Mouse (Mus musculus) erythroid progenitor cell, adult 5-6 weeks (primary cell): ENCODE data around the gene Fam187b. TPM values are rescaled to one million over a fixed set of nuclear protein-coding genes. Genes with fewer than 3 reads are reported as not detected.

ENCODE experiments used
- ATAC-seq: replicated peaks from 2 replicates; pipeline ENCODE4 v1.8.0; 2016; ENCODE audit warnings: moderate number of reproducible peaks, mild to moderate bottlenecking, moderate TSS enrichment, inconsistent platforms; ENCODE audit not compliant: poor library complexity, low FRiP score, severe bottlenecking
- total RNA-seq, 2 experiments: library from RNA; stranded (forward) in 1 of 2; stranded (reverse) in 1 of 2; fragments of 150-400 nt in 1 of 2; fragments of 186-747, 209-891 nt in 1 of 2; gene quantifications; 2 replicates each; pipeline versions ENCODE4 v1.2.3 to v1.2.4; 2015 to 2017; ENCODE audit warnings: low replicate concordance in 2 of 2

Fam187b gene
- total RNA-seq, 2 experiments from 2014 or later = not detected

- ATAC-seq = no peak
Observed at GRCm38 (mm10) chr7:31002650-31003049, 29.1 kb downstream of the Fam187b start.

DNA sequence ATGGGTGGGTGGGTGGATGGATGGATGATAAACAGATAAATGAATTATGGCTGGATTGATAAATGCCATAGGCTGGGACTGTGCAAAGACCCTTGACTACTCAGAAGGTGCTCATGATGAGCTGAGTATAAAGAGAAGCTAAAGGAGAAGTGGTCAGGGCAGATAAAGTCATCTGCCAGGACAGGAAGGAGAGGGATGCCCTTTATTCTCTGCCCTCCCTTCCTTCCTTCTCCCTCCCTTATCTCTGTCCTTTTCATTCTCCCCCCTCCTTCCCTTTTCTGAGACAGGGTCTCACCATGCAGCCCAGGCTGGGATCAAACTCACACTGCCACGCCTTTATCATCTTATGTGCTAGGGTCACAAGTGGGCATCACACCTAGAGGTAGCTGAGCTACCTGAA lies 34.2 kb downstream of the Fam187b start:
- no peak for ATAC-seq

DNA sequence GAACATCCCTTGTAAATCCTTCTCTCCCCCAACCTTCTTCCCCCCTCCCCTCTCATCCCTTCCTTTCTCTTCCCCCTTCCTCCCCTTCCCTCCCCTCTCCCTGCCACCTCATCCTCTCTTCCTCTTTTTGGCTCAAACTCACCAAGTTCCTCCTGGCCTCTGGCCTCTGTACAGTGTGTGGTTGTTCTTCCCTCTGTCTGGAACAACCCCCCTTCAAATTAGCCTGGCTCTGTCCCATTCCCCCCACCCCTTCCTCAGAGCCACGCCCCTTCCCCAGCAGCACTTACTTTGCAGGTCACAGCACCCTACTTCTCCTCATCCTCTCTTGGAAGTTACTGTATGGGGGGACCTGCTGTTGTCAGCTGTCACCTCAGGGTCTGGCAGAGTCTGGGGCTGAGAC lies 34.6 kb downstream of the Fam187b start:
- ATAC-seq = no peak

DNA sequence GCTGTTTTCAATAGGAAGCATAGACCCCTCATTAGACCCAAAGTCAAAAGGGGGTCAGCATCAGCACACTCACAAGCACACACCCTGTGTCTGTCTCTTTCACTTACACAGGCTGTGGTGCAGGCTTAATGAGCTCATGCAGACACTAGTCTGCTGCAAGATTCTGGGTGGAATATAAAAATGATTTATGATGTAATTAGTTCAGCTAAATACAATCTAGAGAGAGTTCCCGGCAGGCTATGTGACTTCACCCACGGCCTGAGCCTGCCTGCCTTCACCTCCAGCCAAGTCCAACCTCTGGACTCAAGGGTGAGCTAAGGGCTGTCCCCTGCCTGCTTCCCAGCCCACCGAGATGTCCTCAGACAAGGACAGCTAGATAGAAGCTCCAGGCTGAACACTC lies 35.3 kb downstream of the Fam187b start:
- no peak for ATAC-seq

DNA sequence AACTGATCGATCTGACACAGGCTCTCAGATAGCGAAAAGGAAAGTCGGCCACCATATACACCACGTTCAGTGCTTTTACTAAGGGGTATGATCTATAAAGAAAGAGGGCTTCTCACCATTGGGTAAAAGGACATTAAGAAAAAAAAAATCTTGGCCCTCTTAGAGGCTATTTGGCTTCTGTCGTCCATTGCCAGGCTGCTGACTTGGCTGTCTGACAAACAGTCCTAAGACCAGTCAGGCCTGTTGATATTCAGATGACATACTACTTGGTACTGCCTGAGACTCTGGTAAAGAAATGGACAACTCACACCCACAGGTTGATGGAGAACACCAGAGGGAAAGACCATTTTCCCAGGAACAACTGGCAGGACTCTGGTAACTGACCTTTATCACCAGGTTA lies 39.4 kb downstream of the Fam187b start:
- no peak for ATAC-seq

DNA sequence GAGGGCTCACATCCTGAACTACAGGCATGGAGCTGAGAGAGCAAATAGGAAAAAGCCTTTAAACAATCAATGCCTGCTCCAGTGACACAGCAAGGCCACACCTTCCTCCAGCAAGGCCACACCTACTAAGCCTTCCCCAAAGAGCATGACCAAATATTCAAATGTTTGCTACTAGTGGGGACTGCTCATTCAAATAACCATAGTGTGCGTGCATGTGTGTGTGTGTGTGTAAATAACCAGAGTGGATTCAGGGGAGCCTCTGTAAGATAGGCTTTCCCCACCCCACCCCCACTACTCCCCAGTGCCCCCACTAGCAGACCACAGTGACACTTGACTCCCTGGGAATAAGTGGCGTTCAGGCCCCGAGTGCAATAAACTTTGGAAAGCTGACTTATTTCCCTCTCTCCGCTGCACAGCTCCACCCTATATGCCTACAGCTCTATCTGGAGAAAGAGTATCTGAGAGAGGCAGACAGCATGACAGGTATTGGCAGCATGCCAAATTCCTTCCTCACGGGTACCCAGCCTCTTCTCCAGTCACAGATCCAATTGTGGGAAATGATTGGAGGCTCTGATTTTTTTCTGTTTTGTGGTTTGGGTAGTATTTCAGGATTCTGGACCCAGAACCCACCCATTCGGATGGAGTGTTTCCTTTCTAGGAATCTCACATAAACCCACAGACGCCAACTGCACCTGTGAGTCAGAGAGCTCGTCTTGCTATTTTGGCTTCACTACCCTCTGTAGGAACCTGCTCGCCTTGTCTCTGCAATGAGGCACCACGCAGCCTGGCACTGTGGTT lies 43.7 kb downstream of the Fam187b start:
- no peak for ATAC-seq

- no peak for ATAC-seq
Observed at GRCm38 (mm10) chr7:31028609-31029008, 55.0 kb downstream of the Fam187b start.

DNA sequence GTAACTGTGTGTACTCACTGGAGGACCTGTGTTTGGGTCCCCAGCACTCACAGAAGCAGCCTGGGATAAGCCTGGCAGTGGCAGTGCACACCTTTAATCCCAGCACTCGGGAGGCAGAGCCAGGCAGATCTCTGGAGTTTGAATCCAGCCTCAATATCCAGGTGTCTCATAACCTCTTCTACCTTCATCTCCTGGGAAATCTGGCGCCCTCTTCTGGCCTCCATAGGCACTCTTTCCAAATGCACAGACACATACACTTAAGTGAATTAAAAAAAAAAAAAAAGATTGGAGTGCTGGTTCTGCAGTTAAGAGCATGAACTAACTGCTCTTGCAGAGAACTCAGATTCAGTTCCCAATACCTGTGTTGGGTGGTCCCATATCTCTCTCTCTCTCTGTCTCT lies 57.1 kb downstream of the Fam187b start:
- ATAC-seq = no peak

DNA sequence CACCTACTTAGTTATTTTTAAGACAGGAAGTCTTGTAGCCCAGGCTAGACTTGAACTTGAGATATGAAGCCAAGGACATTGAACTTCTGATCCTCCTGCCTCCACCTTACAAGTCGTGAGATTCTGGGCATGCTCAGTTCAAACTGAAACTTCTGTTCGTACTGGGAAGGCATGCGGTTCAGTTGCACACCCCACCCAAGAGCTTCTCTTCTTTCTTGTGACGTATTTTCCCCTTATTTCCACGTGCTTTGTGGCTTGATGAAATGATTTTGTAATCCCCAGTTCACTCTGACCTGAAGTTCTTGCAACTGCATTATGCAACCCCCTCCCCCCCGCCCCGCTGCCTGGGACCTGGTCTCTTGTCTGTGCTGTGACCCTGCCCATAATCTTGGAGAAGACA lies 58.1 kb downstream of the Fam187b start:
- ATAC-seq = no peak

- ATAC-seq = no peak
Observed at GRCm38 (mm10) chr7:31033409-31034165, 60.0 kb downstream of the Fam187b start.

DNA sequence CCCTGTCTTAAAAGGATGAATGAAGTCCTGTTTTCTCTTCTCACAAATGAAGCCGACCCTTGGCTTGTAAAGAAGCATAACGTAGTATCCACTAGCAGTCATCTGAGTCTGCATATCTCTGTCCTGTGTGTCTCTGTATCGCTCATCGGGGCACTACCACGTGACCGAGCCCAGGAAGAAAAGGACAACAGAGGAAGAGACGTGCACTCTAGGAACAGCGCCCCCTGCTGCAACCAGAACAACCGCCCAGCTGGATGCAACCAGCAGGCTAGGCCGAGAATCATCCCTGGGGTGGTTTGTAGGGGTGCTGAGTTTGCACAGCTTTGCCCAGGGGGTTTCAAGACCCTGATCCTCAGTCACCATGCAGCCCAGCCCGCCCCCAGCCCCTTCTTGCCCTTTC lies 61.2 kb downstream of the Fam187b start:
- no peak for ATAC-seq

GRCm38 (mm10) chr7:31035291-31035690 lies 61.7 kb downstream of the Fam187b start:
- no peak for ATAC-seq

GRCm38 (mm10) chr7:31036917-31037316 lies 63.3 kb downstream of the Fam187b start:
- ATAC-seq = no peak

DNA sequence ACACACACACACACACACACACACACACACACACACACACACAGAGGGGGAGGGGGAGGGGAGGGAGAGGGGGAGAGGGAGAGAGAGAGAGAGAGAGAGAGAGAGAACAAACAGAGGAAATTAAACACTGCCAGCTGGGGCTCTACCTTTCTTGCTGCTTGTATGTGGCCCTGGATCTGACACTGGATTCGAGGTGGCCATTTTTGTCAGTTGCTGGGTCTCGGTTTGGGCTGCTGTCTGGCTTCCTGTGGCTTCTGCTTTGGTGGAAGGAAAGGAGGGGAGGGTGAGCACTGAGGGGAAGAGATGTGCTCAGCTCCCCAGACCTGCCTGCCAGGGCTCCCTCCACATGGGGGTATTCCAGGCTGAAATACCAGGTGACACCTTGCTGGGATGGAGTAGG lies 64.1 kb downstream of the Fam187b start:
- no peak for ATAC-seq

DNA sequence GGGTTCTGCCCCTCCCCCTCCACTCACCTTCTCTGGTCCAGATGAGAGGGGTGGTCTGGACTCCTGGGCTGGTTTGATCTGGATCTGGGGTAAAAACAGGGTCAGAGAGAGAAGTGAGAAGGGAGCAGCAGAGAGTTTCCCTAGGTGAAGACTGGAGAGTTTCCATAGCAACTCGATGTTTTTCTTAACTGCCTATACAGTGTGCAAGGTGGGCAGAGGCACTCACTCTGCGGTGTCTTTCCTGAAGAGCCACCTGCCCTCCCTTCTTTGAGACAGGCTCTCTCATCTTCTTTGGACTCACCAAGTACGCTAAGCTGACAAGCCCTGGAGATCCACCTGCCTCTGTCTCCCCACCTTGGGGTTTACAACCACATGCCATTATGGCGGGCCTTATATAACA lies 65.4 kb downstream of the Fam187b start:
- no peak for ATAC-seq

Other genes starting within 250 kb of the Fam187b start
- gene Tmem147, start 244.2 kb upstream of the Fam187b start, total RNA-seq (2015; ENCODE audit: low replicate concordance) = 5.4 and 21.0 TPM in 2 replicates
- 5.1 and 11.2 TPM in 2 replicates for gene Tmem147, start 244.2 kb upstream of the Fam187b start, total RNA-seq (2017; ENCODE audit: low replicate concordance)
- not detected in 2 replicates for gene Gapdhs, start 230.1 kb upstream of the Fam187b start, total RNA-seq (2015; ENCODE audit: low replicate concordance)
- gene Gapdhs, start 230.1 kb upstream of the Fam187b start, total RNA-seq (2017; ENCODE audit: low replicate concordance) = not detected in 2 replicates
- not detected in 2 replicates for gene Sbsn, start 222.3 kb upstream of the Fam187b start, total RNA-seq (2015; ENCODE audit: low replicate concordance)
- gene Sbsn, start 222.3 kb upstream of the Fam187b start, total RNA-seq (2017; ENCODE audit: low replicate concordance) = not detected in 2 replicates
- gene Dmkn, start 210.0 kb upstream of the Fam187b start, total RNA-seq (2015; ENCODE audit: low replicate concordance) = 1.7 and 9.4 TPM in 2 replicates
- 9.7 TPM in 1 of 2 replicates, not detected in the other for gene Dmkn, start 210.0 kb upstream of the Fam187b start, total RNA-seq (2017; ENCODE audit: low replicate concordance)
- gene Krtdap, start 185.9 kb upstream of the Fam187b start, total RNA-seq (2015; ENCODE audit: low replicate concordance) = not detected in 2 replicates
- not detected in 2 replicates for gene Krtdap, start 185.9 kb upstream of the Fam187b start, total RNA-seq (2017; ENCODE audit: low replicate concordance)
- 2.2 and 7.1 TPM in 2 replicates for gene Ffar2, start 150.0 kb upstream of the Fam187b start, total RNA-seq (2015; ENCODE audit: low replicate concordance)
- 3.1 and 6.0 TPM in 2 replicates for gene Ffar2, start 150.0 kb upstream of the Fam187b start, total RNA-seq (2017; ENCODE audit: low replicate concordance)
- gene Ffar3, start 117.6 kb upstream of the Fam187b start, total RNA-seq (2015; ENCODE audit: low replicate concordance) = not detected in 2 replicates
- gene Ffar3, start 117.6 kb upstream of the Fam187b start, total RNA-seq (2017; ENCODE audit: low replicate concordance) = not detected in 2 replicates
- not detected in 2 replicates for gene Ffar1, start 112.2 kb upstream of the Fam187b start, total RNA-seq (2015; ENCODE audit: low replicate concordance)
- gene Ffar1, start 112.2 kb upstream of the Fam187b start, total RNA-seq (2017; ENCODE audit: low replicate concordance) = not detected in 2 replicates
- gene Cd22, start 93.4 kb upstream of the Fam187b start, total RNA-seq (2015; ENCODE audit: low replicate concordance) = 2.9 and 3.6 TPM in 2 replicates
- gene Cd22, start 93.4 kb upstream of the Fam187b start, total RNA-seq (2017; ENCODE audit: low replicate concordance) = 1.0 and 3.3 TPM in 2 replicates
- not detected in 2 replicates for gene Mag, start 58.9 kb upstream of the Fam187b start, total RNA-seq (2015; ENCODE audit: low replicate concordance)
- gene Mag, start 58.9 kb upstream of the Fam187b start, total RNA-seq (2017; ENCODE audit: low replicate concordance) = not detected in 2 replicates
- not detected in 2 replicates for gene Hamp2, start 49.1 kb upstream of the Fam187b start, total RNA-seq (2015; ENCODE audit: low replicate concordance)
- gene Hamp2, start 49.1 kb upstream of the Fam187b start, total RNA-seq (2017; ENCODE audit: low replicate concordance) = not detected in 2 replicates
- gene Hamp, start 29.8 kb upstream of the Fam187b start, total RNA-seq (2015; ENCODE audit: low replicate concordance) = not detected in 2 replicates
- gene Hamp, start 29.8 kb upstream of the Fam187b start, total RNA-seq (2017; ENCODE audit: low replicate concordance) = not detected in 2 replicates
- 75.9 and 78.6 TPM in 2 replicates for gene Usf2, start 17.0 kb upstream of the Fam187b start, total RNA-seq (2015; ENCODE audit: low replicate concordance)
- 121 and 139 TPM in 2 replicates for gene Usf2, start 17.0 kb upstream of the Fam187b start, total RNA-seq (2017; ENCODE audit: low replicate concordance)
- gene Lsr, start 326 bp upstream of the Fam187b start, total RNA-seq (2015; ENCODE audit: low replicate concordance) = not detected in 2 replicates
- 1.0 TPM in 1 of 2 replicates, not detected in the other for gene Lsr, start 326 bp upstream of the Fam187b start, total RNA-seq (2017; ENCODE audit: low replicate concordance)
- gene Fxyd5, start 68.7 kb downstream of the Fam187b start, total RNA-seq (2015; ENCODE audit: low replicate concordance) = 112 and 145 TPM in 2 replicates
- gene Fxyd5, start 68.7 kb downstream of the Fam187b start, total RNA-seq (2017; ENCODE audit: low replicate concordance) = 54.3 and 76.5 TPM in 2 replicates
- not detected in 2 replicates for gene Fxyd7, start 77.7 kb downstream of the Fam187b start, total RNA-seq (2015; ENCODE audit: low replicate concordance)
- gene Fxyd7, start 77.7 kb downstream of the Fam187b start, total RNA-seq (2017; ENCODE audit: low replicate concordance) = not detected in 2 replicates
- not detected in 2 replicates for gene Fxyd1, start 83.4 kb downstream of the Fam187b start, total RNA-seq (2015; ENCODE audit: low replicate concordance)
- not detected in 2 replicates for gene Fxyd1, start 83.4 kb downstream of the Fam187b start, total RNA-seq (2017; ENCODE audit: low replicate concordance)
- gene Lgi4, start 85.6 kb downstream of the Fam187b start, total RNA-seq (2015; ENCODE audit: low replicate concordance) = not detected in 2 replicates
- 0.51 TPM in 1 of 2 replicates, not detected in the other for gene Lgi4, start 85.6 kb downstream of the Fam187b start, total RNA-seq (2017; ENCODE audit: low replicate concordance)
- gene Fxyd3, start 102.9 kb downstream of the Fam187b start, total RNA-seq (2015; ENCODE audit: low replicate concordance) = not detected in 2 replicates
- not detected in 2 replicates for gene Fxyd3, start 102.9 kb downstream of the Fam187b start, total RNA-seq (2017; ENCODE audit: low replicate concordance)
- gene Hpn, start 141.5 kb downstream of the Fam187b start, total RNA-seq (2015; ENCODE audit: low replicate concordance) = 5.9 TPM in 1 of 2 replicates, not detected in the other
- gene Hpn, start 141.5 kb downstream of the Fam187b start, total RNA-seq (2017; ENCODE audit: low replicate concordance) = not detected in 2 replicates
- not detected in 2 replicates for gene Scn1b, start 153.2 kb downstream of the Fam187b start, total RNA-seq (2015; ENCODE audit: low replicate concordance)
- gene Scn1b, start 153.2 kb downstream of the Fam187b start, total RNA-seq (2017; ENCODE audit: low replicate concordance) = 1.3 TPM in 1 of 2 replicates, not detected in the other
- gene Gramd1a, start 182.1 kb downstream of the Fam187b start, total RNA-seq (2015; ENCODE audit: low replicate concordance) = 19.1 and 38.6 TPM in 2 replicates
- 6.7 and 29.1 TPM in 2 replicates for gene Gramd1a, start 182.1 kb downstream of the Fam187b start, total RNA-seq (2017; ENCODE audit: low replicate concordance)